Mouse (Mus musculus) MEL (cell line): ENCODE measurements around the gene Nfasc.

ENCODE experiments used
- CTCF ChIP-seq, 3 experiments: IDR thresholded peaks in 2 of 3; conservative IDR thresholded peaks in 1 of 3; 2 replicates each; pipeline ENCODE4 v1.5.1; 2011 to 2012; ENCODE audit warnings: low read length in 3 of 3, low read depth in 2 of 3, mild to moderate bottlenecking in 2 of 3, improper control_type of control experiment in 1 of 3, inconsistent platforms in 1 of 3, mixed read lengths in 1 of 3, moderate library complexity in 1 of 3; ENCODE audit not compliant: control insufficient read depth in 1 of 3, insufficient read depth in 1 of 3, poor library complexity in 1 of 3, severe bottlenecking in 1 of 3
- POLR2A ChIP-seq, 2 experiments: IDR thresholded peaks; 2 replicates each; pipeline ENCODE4 v1.6.1; 2011 to 2012; ENCODE audit warnings: low read length in 2 of 2, mild to moderate bottlenecking in 2 of 2, control low read depth in 1 of 2, improper control_type of control experiment in 1 of 2, low read depth in 1 of 2, moderate library complexity in 1 of 2; ENCODE audit not compliant: control insufficient read depth in 1 of 2, insufficient read depth in 1 of 2, poor library complexity in 1 of 2
- TAL1 ChIP-seq: IDR thresholded peaks from 2 replicates; pipeline ENCODE4 v1.6.1; 2012; ENCODE audit warnings: mild to moderate bottlenecking, inconsistent platforms, low read length, moderate library complexity, mixed read lengths
- ZMIZ1 ChIP-seq: IDR thresholded peaks from 2 replicates; pipeline ENCODE4 v1.6.1; 2012; ENCODE audit warnings: low read depth, mild to moderate bottlenecking, inconsistent platforms, low read length, improper control_type of control experiment, moderate library complexity

DNA sequence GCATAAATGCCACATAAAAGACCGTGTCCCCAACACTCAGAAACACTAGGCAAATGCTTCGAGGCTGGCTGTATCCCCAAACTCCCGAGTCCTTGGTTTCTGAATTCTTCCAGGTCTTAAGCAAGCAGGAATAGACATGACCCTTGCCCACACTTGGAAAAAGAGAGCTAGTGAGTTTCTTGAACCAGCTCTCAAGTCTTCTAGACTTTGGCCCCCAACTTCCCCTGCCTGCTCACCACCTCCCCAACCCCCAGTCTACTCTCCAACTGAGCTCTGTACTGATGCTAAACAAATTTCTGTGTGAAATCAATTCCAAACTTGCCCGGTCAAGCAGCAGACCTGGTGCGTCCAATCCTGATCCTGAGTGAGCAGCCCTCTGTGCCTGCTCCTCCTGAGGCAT, 39.4 kb upstream of the Nfasc start:
- no peak for TF ChIP-seq TAL1
- TF ChIP-seq CTCF (IDR thresholded peaks at IDR 0.05 in 2 of 3, conservative IDR thresholded peaks at IDR 0.05 in 1 of 3; ENCODE audit: control insufficient read depth in 1 of 3, insufficient read depth in 1 of 3, low read depth in 2 of 3, low read length in 3 of 3, poor library complexity in 1 of 3, severe bottlenecking in 1 of 3): no peak
- no peak for TF ChIP-seq POLR2A (IDR thresholded peaks at IDR 0.05; ENCODE audit: control insufficient read depth in 1 of 2, insufficient read depth in 1 of 2, low read depth in 1 of 2, low read length in 2 of 2, poor library complexity in 1 of 2)
- TF ChIP-seq ZMIZ1: no peak
